Mouse (Mus musculus) megakaryocyte, embryonic 14.5 days (primary cell): ENCODE data around the gene Jph4. TPM values are rescaled to one million over a fixed set of nuclear protein-coding genes. Genes with fewer than 3 reads are reported as not detected.

Experiments
- H3K27me3 ChIP-seq: replicated peaks from 2 replicates; pipeline ENCODE3; 2012; ENCODE audit warnings: inconsistent platforms
- H3K36me3 ChIP-seq: replicated peaks from 2 replicates; pipeline ENCODE3; 2012; ENCODE audit warnings: low read length, inconsistent platforms, mixed read lengths
- H3K4me1 ChIP-seq: 2 replicates; pipeline ENCODE4 v1.6.1; 2012; ENCODE audit warnings: inconsistent platforms
- H3K4me3 ChIP-seq: replicated peaks from 2 replicates; pipeline ENCODE3; 2012; ENCODE audit warnings: moderate library complexity, mild to moderate bottlenecking, inconsistent platforms
- H3K9me3 ChIP-seq: 2 replicates; pipeline ENCODE4 v1.6.1; 2012; ENCODE audit warnings: inconsistent platforms
- FLI1 ChIP-seq: IDR thresholded peaks from 2 replicates; pipeline ENCODE4 v1.6.1; 2012; ENCODE audit warnings: low read length, inconsistent platforms, mixed read lengths
- GATA1 ChIP-seq: IDR thresholded peaks from 3 replicates; pipeline ENCODE4 v1.6.1; 2012; ENCODE audit warnings: mixed read lengths, low read length, inconsistent platforms, borderline replicate concordance
- polyA plus RNA-seq: library from polyadenylated mRNA; stranded (reverse); fragments of >175 nt; gene quantifications from 2 replicates; pipeline ENCODE4 v1.2.3, GENCODE M21; 2012; ENCODE audit warnings: low replicate concordance; ENCODE audit not compliant: insufficient read depth

Jph4 gene
- polyA plus RNA-seq, 1 experiment: 0.21 TPM

- Histone ChIP-seq H3K36me3 (peaks cover 53% of the 10 kb centered on the region), H3K27me3 (peaks cover 45% of the 10 kb centered on the region), H3K9me3 (no peaks in the 10 kb centered on the region), H3K4me3 (no peak overlapping the region), H3K4me1 (peaks cover 24% of the 10 kb centered on the region)
- TF ChIP-seq GATA1 (no peak), FLI1 (no peak)
Observed at GRCm38 (mm10) chr14:55074416-55074815, 42.3 kb downstream of the Jph4 start.

GRCm38 (mm10) chr14:55071756-55072155 is 45.0 kb downstream of the Jph4 start:
- H3K36me3 ChIP-seq: peaks cover 80% of the 10 kb centered on the region
- H3K27me3 ChIP-seq: peaks cover 23% of the 10 kb centered on the region
- TF ChIP-seq GATA1 (no peak), FLI1 (no peak)
- H3K9me3 ChIP-seq: no peaks in the 10 kb centered on the region
- peaks cover under 1% of the 10 kb centered on the region; the same call in 1 of the 2 replicates for H3K4me1 ChIP-seq
- no peak overlapping the region for H3K4me3 ChIP-seq

GRCm38 (mm10) chr14:55066042-55066441 is 50.7 kb downstream of the Jph4 start:
- Histone ChIP-seq H3K4me3 (no peak overlapping the region), H3K9me3 (no peaks in the 10 kb centered on the region), H3K27me3 (peaks cover 14% of the 10 kb centered on the region), H3K36me3 (peaks cover 82% of the 10 kb centered on the region), H3K4me1 (peaks cover 15% of the 10 kb centered on the region)
- no peak for TF ChIP-seq FLI1

GRCm38 (mm10) chr14:55065391-55065790 is 51.3 kb downstream of the Jph4 start:
- TF ChIP-seq FLI1 (no peak), GATA1 (no peak)
- Histone ChIP-seq H3K4me1 (peaks cover 18% of the 10 kb centered on the region), H3K36me3 (peaks cover 75% of the 10 kb centered on the region), H3K27me3 (peaks cover 14% of the 10 kb centered on the region), H3K9me3 (no peaks in the 10 kb centered on the region), H3K4me3 (no peak overlapping the region)

GRCm38 (mm10) chr14:55064481-55065370 is 52.0 kb downstream of the Jph4 start:
- Histone ChIP-seq H3K36me3 (peaks cover 69% of the 10 kb centered on the region), H3K27me3 (peaks cover 14% of the 10 kb centered on the region), H3K9me3 (no peaks in the 10 kb centered on the region), H3K4me1 (peaks cover 18% of the 10 kb centered on the region), H3K4me3 (no peak overlapping the region)
- no peak for TF ChIP-seq GATA1
- TF ChIP-seq FLI1: no peak

- Histone ChIP-seq H3K4me1 (peaks cover 18% of the 10 kb centered on the region), H3K9me3 (no peaks in the 10 kb centered on the region), H3K4me3 (no peak overlapping the region), H3K36me3 (peaks cover 60% of the 10 kb centered on the region), H3K27me3 (peaks cover 16% of the 10 kb centered on the region)
- no peak for TF ChIP-seq FLI1
- no peak for TF ChIP-seq GATA1
Observed at GRCm38 (mm10) chr14:55063581-55064381, 53.0 kb downstream of the Jph4 start.

GRCm38 (mm10) chr14:55063117-55063516 is 53.6 kb downstream of the Jph4 start:
- H3K9me3 ChIP-seq: no peaks in the 10 kb centered on the region
- peaks cover 53% of the 10 kb centered on the region for H3K36me3 ChIP-seq
- H3K4me1 ChIP-seq: peaks cover 18% of the 10 kb centered on the region
- TF ChIP-seq GATA1 (no peak), FLI1 (no peak)
- H3K4me3 ChIP-seq: no peak overlapping the region
- peaks cover 16% of the 10 kb centered on the region for H3K27me3 ChIP-seq

- H3K4me1 ChIP-seq: peaks cover 18% of the 10 kb centered on the region
- peaks cover 21% of the 10 kb centered on the region for H3K27me3 ChIP-seq
- peaks cover 48% of the 10 kb centered on the region for H3K36me3 ChIP-seq
- TF ChIP-seq FLI1: no peak
- H3K4me3 ChIP-seq: peak overlapping the region; percentile 53
- H3K9me3 ChIP-seq: no peaks in the 10 kb centered on the region
Observed at GRCm38 (mm10) chr14:55062626-55063025, 54.1 kb downstream of the Jph4 start.

GRCm38 (mm10) chr14:55061845-55062244 is 54.9 kb downstream of the Jph4 start:
- no peak for TF ChIP-seq FLI1
- no peak for TF ChIP-seq GATA1

GRCm38 (mm10) chr14:55059931-55060330 is 56.8 kb downstream of the Jph4 start:
- H3K9me3 ChIP-seq: no peaks in the 10 kb centered on the region
- no peak overlapping the region for H3K4me3 ChIP-seq
- H3K36me3 ChIP-seq: peaks cover 22% of the 10 kb centered on the region
- TF ChIP-seq FLI1: no peak
- no peak for TF ChIP-seq GATA1
- peaks cover 39% of the 10 kb centered on the region for H3K27me3 ChIP-seq
- peaks cover 18% of the 10 kb centered on the region for H3K4me1 ChIP-seq

More at GRCm38 (mm10) chr14:55061845-55062244, 54.9 kb downstream of the Jph4 start:
- peaks cover 27% of the 10 kb centered on the region for H3K27me3 ChIP-seq
- H3K9me3 ChIP-seq: no peaks in the 10 kb centered on the region
- H3K4me3 ChIP-seq: no peak overlapping the region
- H3K4me1 ChIP-seq: peaks cover 18% of the 10 kb centered on the region
- H3K36me3 ChIP-seq: peaks cover 40% of the 10 kb centered on the region

GRCm38 (mm10) chr14:55059009-55059408 is 57.7 kb downstream of the Jph4 start:
- Histone ChIP-seq H3K4me3 (no peak overlapping the region), H3K9me3 (no peaks in the 10 kb centered on the region), H3K27me3 (peaks cover 46% of the 10 kb centered on the region), H3K4me1 (peaks cover 21% of the 10 kb centered on the region), H3K36me3 (peaks cover 15% of the 10 kb centered on the region)
- TF ChIP-seq FLI1 (no peak), GATA1 (no peak)

Other genes starting within 250 kb of the Jph4 start
- 1.6 and 2.1 TPM in 2 replicates for gene Homez, start 246.0 kb downstream of the Jph4 start, polyA plus RNA-seq
- gene Ppp1r3e, start 239.4 kb downstream of the Jph4 start, polyA plus RNA-seq: 1.7 and 2.8 TPM in 2 replicates
- 15.0 and 39.5 TPM in 2 replicates for gene Bcl2l2, start 233.6 kb downstream of the Jph4 start, polyA plus RNA-seq
- gene Gm20521, start 233.5 kb downstream of the Jph4 start, polyA plus RNA-seq: 1.6 TPM in 1 of 2 replicates, not detected in the other
- 94.8 and 258 TPM in 2 replicates for gene Pabpn1, start 224.4 kb downstream of the Jph4 start, polyA plus RNA-seq
- 0.93 and 1.1 TPM in 2 replicates for gene Slc22a17, start 203.8 kb downstream of the Jph4 start, polyA plus RNA-seq
- not detected in 2 replicates for gene Efs, start 190.8 kb downstream of the Jph4 start, polyA plus RNA-seq
- gene Il25, start 184.2 kb downstream of the Jph4 start, polyA plus RNA-seq: not detected in 2 replicates
- gene Cmtm5, start 180.7 kb downstream of the Jph4 start, polyA plus RNA-seq: not detected in 2 replicates
- not detected in 2 replicates for gene Myh6, start 150.0 kb downstream of the Jph4 start, polyA plus RNA-seq
- gene Gm17428, start 140.0 kb downstream of the Jph4 start, polyA plus RNA-seq: not detected in 2 replicates
- gene Myh7, start 122.3 kb downstream of the Jph4 start, polyA plus RNA-seq: not detected in 2 replicates
- gene Ngdn, start 101.5 kb downstream of the Jph4 start, polyA plus RNA-seq: 6.0 and 37.4 TPM in 2 replicates
- gene Zfhx2, start 24.6 kb downstream of the Jph4 start, polyA plus RNA-seq: 10.0 and 16.4 TPM in 2 replicates
- gene Thtpa, start 22.2 kb downstream of the Jph4 start, polyA plus RNA-seq: 2.4 and 2.9 TPM in 2 replicates
- 8.5 and 13.4 TPM in 2 replicates for gene Ap1g2, start 10.3 kb downstream of the Jph4 start, polyA plus RNA-seq
- not detected in 2 replicates for gene Dhrs2, start 105.1 kb upstream of the Jph4 start, polyA plus RNA-seq